Mouse (Mus musculus) heart, postnatal 25 days (tissue): ENCODE measurements around the gene Uts2r. TPM values are rescaled to one million over a fixed set of nuclear protein-coding genes. Genes with fewer than 3 reads are reported as not detected.

ENCODE experiments used
- total RNA-seq, 2 experiments: library from RNA; stranded (reverse); gene quantifications; 2 replicates each; pipeline ENCODE4 v1.2.3; 2021

Uts2r gene
- total RNA-seq, 2 experiments from 2014 or later: 0.34 to 0.81 TPM

Other genes starting within 250 kb of the Uts2r start
- gene Ccdc57, start 227.4 kb upstream of the Uts2r start, total RNA-seq: 1 to 10 TPM; 1.2 to 1.3 TPM
- gene Slc16a3, start 211.8 kb upstream of the Uts2r start, total RNA-seq: 1 to 10 TPM in 1 of 2 experiments, under 1 TPM in 1; 0.87 to 2.1 TPM
- 10 to 100 TPM; 50.7 to 56.5 TPM for gene Csnk1d, start 168.9 kb upstream of the Uts2r start, total RNA-seq
- gene Cd7, start 120.9 kb upstream of the Uts2r start, total RNA-seq: under 1 TPM; 0.28 to 0.57 TPM
- gene Sectm1b, start 96.7 kb upstream of the Uts2r start, total RNA-seq: not detected
- gene Sectm1a, start 79.1 kb upstream of the Uts2r start, total RNA-seq: not detected
- not detected for gene Tex19.2, start 41.6 kb upstream of the Uts2r start, total RNA-seq
- not detected for gene Tex19.1, start 14.1 kb upstream of the Uts2r start, total RNA-seq
- 10 to 100 TPM; 10.2 to 11.0 TPM for gene Hexdc, start 44.2 kb downstream of the Uts2r start, total RNA-seq
- gene Ogfod3, start 44.4 kb downstream of the Uts2r start, total RNA-seq: 10 to 100 TPM; 14.5 to 14.6 TPM
- gene Cybc1, start 69.1 kb downstream of the Uts2r start, total RNA-seq: 1 to 10 TPM; 7.8 to 9.5 TPM
- gene Narf, start 77.0 kb downstream of the Uts2r start, total RNA-seq: 100 to 1,000 TPM in 1 of 2 experiments, 10 to 100 TPM in 1; 97.7 to 123 TPM
- gene Foxk2, start 99.7 kb downstream of the Uts2r start, total RNA-seq: 10 to 100 TPM; 19.1 to 20.0 TPM
- 10 to 100 TPM; 32.5 to 34.2 TPM for gene Wdr45b, start 194.2 kb downstream of the Uts2r start, total RNA-seq
- gene Rab40b, start 228.0 kb downstream of the Uts2r start, total RNA-seq: 1 to 10 TPM; 1.3 to 1.6 TPM